Mouse (Mus musculus) small intestine, adult 2 months (tissue): ENCODE results near the gene Kcnv2.

Experiments
- CTCF ChIP-seq: fragments of 200-500 bp; IDR thresholded peaks from 2 replicates; pipeline ENCODE4 v1.5.1; 2012; ENCODE audit warnings: low read depth, mild to moderate bottlenecking, control low read depth, inconsistent platforms, low read length, moderate library complexity, mixed read lengths; ENCODE audit not compliant: insufficient replicate concordance, insufficient read length; ENCODE audit errors: extremely low read depth
- POLR2A ChIP-seq: fragments of 200-500 bp; IDR thresholded peaks from 2 replicates; pipeline ENCODE4 v1.6.1; 2012; ENCODE audit warnings: low read depth, mild to moderate bottlenecking, control low read depth, inconsistent platforms, low read length, moderate library complexity

- TF ChIP-seq CTCF (no peak), POLR2A (no peak)
These were observed 5.2 kb downstream of the Kcnv2 start for GRCm38 (mm10) chr19:27327569-27327968.
